Mouse (Mus musculus) erythroblast, embryonic 14.5 days (primary cell): ENCODE measurements around the gene Gab2.

Experiments used
- GATA1 ChIP-seq: IDR thresholded peaks from 2 replicates; pipeline ENCODE4 v1.6.1; 2012; ENCODE audit warnings: low read length, inconsistent platforms, mixed read lengths
- TAL1 ChIP-seq: IDR thresholded peaks from 3 replicates; pipeline ENCODE4 v1.6.1; 2012; ENCODE audit warnings: low read length, inconsistent platforms, mixed read lengths

- TF ChIP-seq TAL1 (no peak), GATA1 (no peak)
These were observed 166.3 kb downstream of the Gab2 start for GRCm38 (mm10) chr7:97247661-97248060.
